Mouse (Mus musculus) cerebellum, adult 2 months (tissue): ENCODE measurements around the gene Snx5.

Experiments used
- CTCF ChIP-seq: fragments of 200-500 bp; IDR thresholded peaks from 2 replicates; pipeline ENCODE4 v1.5.1; 2011; ENCODE audit warnings: low read depth, mild to moderate bottlenecking, control low read depth, low read length, moderate library complexity, borderline replicate concordance; ENCODE audit not compliant: insufficient read depth
- POLR2A ChIP-seq: fragments of 200-500 bp; IDR thresholded peaks from 2 replicates; pipeline ENCODE4 v1.6.1; 2011; ENCODE audit warnings: low read length, control low read depth, borderline replicate concordance; ENCODE audit not compliant: insufficient read depth

- TF ChIP-seq CTCF (no peak), POLR2A (no peak)
Observed at GRCm38 (mm10) chr2:144299749-144300669, 29.3 kb upstream of the Snx5 start.
